Mouse (Mus musculus): ENCODE results near the gene Gm49322. TPM values are rescaled to one million over a fixed set of nuclear protein-coding genes. Genes with fewer than 3 reads are reported as not detected.

The Gm49322 gene
- polyA plus RNA-seq, 1 experiment from 2014 or later = 5.9 TPM

GRCm38 (mm10) chr10:80606737-80607350 lies 1.0 kb downstream of the Gm49322 start:
- Histone ChIP-seq H3K27me3 (no peaks in the 10 kb centered on the region), H3K36me3 (replicated peaks) (peaks cover 55% of the 10 kb centered on the region), H3K4me3 (replicated peaks) (no peak overlapping the region), H3K27ac (no peak overlapping the region), H3K9ac (no peak overlapping the region), H3K9me3 (no peaks in the 10 kb centered on the region), H3K4me2 (no peak overlapping the region), H3K4me1 (peaks cover 23% of the 10 kb centered on the region)
- WGBS = 96% methylated on average over 34 of the region's 34 CpGs
- no peak for ATAC-seq (ENCODE audit: low FRiP score)

- Histone ChIP-seq H3K27me3 (no peaks in the 10 kb centered on the region), H3K27ac (no peak overlapping the region), H3K36me3 (replicated peaks) (peaks cover 70% of the 10 kb centered on the region), H3K9me3 (no peaks in the 10 kb centered on the region), H3K4me3 (replicated peaks) (no peak overlapping the region), H3K9ac (no peak overlapping the region), H3K4me1 (peaks cover 15% of the 10 kb centered on the region), H3K4me2 (no peak overlapping the region)
- ATAC-seq (ENCODE audit: low FRiP score) = no peak
- 100% methylated on average over 3 of the region's 3 CpGs for WGBS
Observed at GRCm38 (mm10) chr10:80608435-80608834, 2.6 kb downstream of the Gm49322 start.

GRCm38 (mm10) chr10:80609269-80609924 lies 3.6 kb downstream of the Gm49322 start:
- Histone ChIP-seq H3K27me3 (no peaks in the 10 kb centered on the region), H3K9ac (no peak overlapping the region), H3K36me3 (replicated peaks) (peaks cover 77% of the 10 kb centered on the region), H3K9me3 (no peaks in the 10 kb centered on the region), H3K4me2 (no peak overlapping the region), H3K4me3 (replicated peaks) (no peak overlapping the region), H3K27ac (no peak overlapping the region), H3K4me1 (peaks cover 5% of the 10 kb centered on the region)
- ATAC-seq (ENCODE audit: low FRiP score) = no peak
- 90% methylated on average over 10 of the region's 10 CpGs for WGBS

DNA sequence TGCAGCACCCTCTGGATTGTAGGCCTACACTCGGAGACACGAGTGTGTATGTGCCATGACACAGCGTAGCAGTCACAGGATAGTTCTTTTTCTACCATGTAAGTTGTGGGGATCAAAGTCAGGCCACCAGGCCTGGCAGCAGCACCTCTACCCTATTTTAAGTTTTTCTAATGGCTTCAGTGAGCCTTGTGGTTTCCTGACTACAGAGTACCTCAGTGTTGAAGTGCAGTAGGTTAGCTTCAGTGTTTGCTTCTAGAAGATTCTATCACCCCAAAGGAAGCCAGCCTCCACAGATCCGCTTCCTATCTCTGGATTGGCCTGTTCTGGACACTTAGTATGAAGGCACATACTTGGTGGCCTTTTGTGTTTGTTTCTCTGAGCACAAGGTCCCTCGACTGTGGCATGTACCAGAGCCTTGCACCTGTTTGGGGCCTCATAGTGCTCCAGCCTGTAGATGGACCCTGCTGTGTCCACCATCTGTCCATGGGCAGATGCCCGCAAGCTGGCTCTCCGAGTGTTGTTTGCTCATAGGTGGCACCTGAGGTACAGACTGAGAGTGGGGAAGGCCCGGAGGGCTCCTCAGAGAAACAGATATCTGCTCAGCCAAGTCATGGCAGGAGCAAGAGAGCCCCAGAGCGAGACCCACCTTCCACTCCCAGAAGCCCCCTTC lies 4.4 kb downstream of the Gm49322 start:
- Histone ChIP-seq H3K4me1 (peaks cover under 1% of the 10 kb centered on the region; the same call in 1 of the 2 replicates), H3K27me3 (no peaks in the 10 kb centered on the region), H3K4me2 (no peak overlapping the region), H3K36me3 (replicated peaks) (peaks cover 86% of the 10 kb centered on the region), H3K9ac (no peak overlapping the region), H3K4me3 (replicated peaks) (no peak overlapping the region), H3K27ac (no peak overlapping the region), H3K9me3 (no peaks in the 10 kb centered on the region)
- 96% methylated on average over 9 of the region's 9 CpGs for WGBS
- no peak for ATAC-seq (ENCODE audit: low FRiP score)

- Histone ChIP-seq H3K4me3 (replicated peaks) (no peak overlapping the region), H3K9ac (no peak overlapping the region), H3K4me1 (no peaks in the 10 kb centered on the region), H3K27me3 (no peaks in the 10 kb centered on the region), H3K4me2 (no peak overlapping the region), H3K27ac (no peak overlapping the region), H3K9me3 (no peaks in the 10 kb centered on the region), H3K36me3 (replicated peaks) (peaks cover 93% of the 10 kb centered on the region)
- WGBS = 77% methylated on average over 4 of the region's 4 CpGs
- peak; percentile 25; the same call in 1 of the 2 replicates for ATAC-seq (ENCODE audit: low FRiP score)
Observed at GRCm38 (mm10) chr10:80611024-80611423, 5.2 kb downstream of the Gm49322 start.

DNA sequence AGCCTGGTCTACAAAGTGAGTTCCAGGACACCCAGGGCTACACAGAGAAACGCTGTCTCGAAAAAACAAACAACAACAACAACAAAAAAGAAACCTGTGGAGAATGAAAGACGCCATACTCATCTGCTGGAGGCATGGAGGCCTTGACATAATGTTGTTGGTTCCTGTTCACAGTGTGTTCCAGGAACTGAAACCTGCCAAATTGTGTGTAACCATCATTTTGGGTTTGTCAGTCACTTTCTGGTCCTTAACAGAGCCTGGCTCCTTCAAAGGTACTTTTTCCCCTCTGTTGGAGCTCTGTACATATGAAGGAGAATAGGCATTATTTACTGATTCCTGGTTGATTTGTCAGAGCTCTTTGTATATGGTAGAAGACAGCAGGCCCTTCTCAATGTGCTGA lies 6.1 kb downstream of the Gm49322 start:
- no peak overlapping the region for H3K4me2 ChIP-seq
- no peak for ATAC-seq (ENCODE audit: low FRiP score)
- no peak overlapping the region for H3K9ac ChIP-seq
- H3K27ac ChIP-seq = no peak overlapping the region
- WGBS = 99% methylated on average over 3 of the region's 3 CpGs
- no peaks in the 10 kb centered on the region for H3K9me3 ChIP-seq
- no peaks in the 10 kb centered on the region for H3K27me3 ChIP-seq
- H3K4me3 ChIP-seq (replicated peaks) = no peak overlapping the region
- peaks cover 86% of the 10 kb centered on the region for H3K36me3 ChIP-seq (replicated peaks)
- H3K4me1 ChIP-seq = no peaks in the 10 kb centered on the region

GRCm38 (mm10) chr10:80613821-80614220 lies 8.0 kb downstream of the Gm49322 start:
- ATAC-seq (ENCODE audit: low FRiP score) = no peak
- Histone ChIP-seq H3K4me1 (no peaks in the 10 kb centered on the region), H3K4me3 (replicated peaks) (no peak overlapping the region), H3K36me3 (replicated peaks) (peaks cover 67% of the 10 kb centered on the region), H3K9ac (no peak overlapping the region), H3K4me2 (no peak overlapping the region), H3K27me3 (no peaks in the 10 kb centered on the region), H3K27ac (no peak overlapping the region), H3K9me3 (no peaks in the 10 kb centered on the region)
- WGBS = 90% methylated on average over 3 of the region's 3 CpGs

- ATAC-seq (ENCODE audit: low FRiP score) = no peak
- Histone ChIP-seq H3K36me3 (replicated peaks) (peaks cover 62% of the 10 kb centered on the region), H3K27ac (no peak overlapping the region), H3K27me3 (no peaks in the 10 kb centered on the region), H3K9me3 (no peaks in the 10 kb centered on the region), H3K4me2 (no peak overlapping the region), H3K4me1 (no peaks in the 10 kb centered on the region), H3K9ac (no peak overlapping the region), H3K4me3 (replicated peaks) (no peak overlapping the region)
- 90% methylated on average over 6 of the region's 6 CpGs for WGBS
Observed at GRCm38 (mm10) chr10:80614351-80614750, 8.5 kb downstream of the Gm49322 start.

DNA sequence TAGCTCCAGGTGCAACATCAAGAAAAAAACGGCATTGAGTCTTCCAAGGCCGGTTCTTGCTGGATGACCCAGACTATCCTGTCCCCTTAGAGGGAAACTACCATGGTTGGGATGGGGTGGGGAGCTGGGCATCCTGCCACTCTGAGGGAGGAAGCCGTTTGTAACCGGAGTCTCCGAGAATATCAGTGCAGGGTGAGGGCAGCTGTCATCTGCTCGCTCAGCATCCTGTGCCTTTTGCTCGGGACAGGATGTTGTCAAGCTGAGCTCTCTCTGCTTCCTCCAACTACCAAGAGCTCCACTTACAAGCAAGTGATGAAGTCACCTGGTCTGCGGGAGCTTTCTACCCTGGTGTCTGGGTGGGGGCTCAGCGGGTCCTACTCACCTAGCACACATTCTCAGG lies 12.4 kb downstream of the Gm49322 start:
- Histone ChIP-seq H3K9me3 (no peaks in the 10 kb centered on the region), H3K4me2 (no peak overlapping the region), H3K4me3 (replicated peaks) (no peak overlapping the region), H3K4me1 (peaks cover 8% of the 10 kb centered on the region), H3K27me3 (no peaks in the 10 kb centered on the region), H3K9ac (no peak overlapping the region), H3K36me3 (replicated peaks) (peaks cover 28% of the 10 kb centered on the region), H3K27ac (no peak overlapping the region)
- WGBS = 88% methylated on average over 9 of the region's 9 CpGs
- no peak for ATAC-seq (ENCODE audit: low FRiP score)

- no peak for ATAC-seq (ENCODE audit: low FRiP score)
- H3K36me3 ChIP-seq (replicated peaks) = peaks cover 15% of the 10 kb centered on the region
- H3K27me3 ChIP-seq = no peaks in the 10 kb centered on the region
- 31% methylated on average over 8 of the region's 8 CpGs for WGBS
- H3K4me3 ChIP-seq (replicated peaks) = no peak overlapping the region
- no peak overlapping the region for H3K4me2 ChIP-seq
- H3K9ac ChIP-seq = no peak overlapping the region
- no peaks in the 10 kb centered on the region for H3K9me3 ChIP-seq
- no peak overlapping the region for H3K27ac ChIP-seq
- peaks cover 23% of the 10 kb centered on the region for H3K4me1 ChIP-seq
Observed at GRCm38 (mm10) chr10:80619465-80620244, 13.8 kb downstream of the Gm49322 start.

DNA sequence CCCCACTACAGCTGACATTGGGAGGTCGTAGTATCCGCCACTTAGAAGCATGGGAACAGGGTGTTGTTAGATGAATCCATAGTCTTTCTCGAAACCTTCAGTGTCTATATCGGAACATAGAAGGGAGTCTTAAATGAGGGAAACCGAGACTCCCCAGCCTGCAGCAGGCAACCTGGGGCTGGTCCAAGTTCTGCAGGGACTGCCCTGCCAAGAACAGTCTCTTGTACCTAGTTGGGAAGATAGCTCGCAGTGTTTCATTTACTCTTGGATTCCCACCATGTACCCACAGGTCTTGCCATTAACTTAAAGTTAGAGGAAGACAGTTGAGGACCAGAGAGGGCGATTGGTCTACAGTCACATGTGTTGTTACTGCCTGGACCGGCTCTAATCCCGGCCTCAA lies 14.5 kb downstream of the Gm49322 start:
- H3K36me3 ChIP-seq (replicated peaks) = peaks cover 8% of the 10 kb centered on the region
- H3K4me3 ChIP-seq (replicated peaks) = no peak overlapping the region
- H3K4me1 ChIP-seq = peaks cover 30% of the 10 kb centered on the region
- WGBS = 90% methylated on average over 9 of the region's 9 CpGs
- no peaks in the 10 kb centered on the region for H3K9me3 ChIP-seq
- no peak overlapping the region for H3K4me2 ChIP-seq
- no peaks in the 10 kb centered on the region for H3K27me3 ChIP-seq
- ATAC-seq (ENCODE audit: low FRiP score) = no peak
- H3K9ac ChIP-seq = no peak overlapping the region
- H3K27ac ChIP-seq = no peak overlapping the region
